Mouse (Mus musculus) neural tube, embryonic 13.5 days (tissue): Measurements from ENCODE around the gene Gmpr2. TPM values are rescaled to one million over a fixed set of nuclear protein-coding genes. Genes with fewer than 3 reads are reported as not detected.

Source experiments
- ATAC-seq: fragments of 200-750 bp; cut with Nextera tagmentation; 2 replicates; pipeline ENCODE4 v1.8.0; 2017; ENCODE audit warnings: low read depth, mild to moderate bottlenecking, moderate TSS enrichment, moderate library complexity
- H3K27ac ChIP-seq: fragments of 300-500 bp; sonication (generic); replicated peaks from 2 replicates; pipeline ENCODE4 v1.5.1; 2015; ENCODE audit warnings: moderate library complexity, mild to moderate bottlenecking, inconsistent platforms
- H3K27me3 ChIP-seq: fragments of 300-500 bp; sonication (generic); 2 replicates; pipeline ENCODE4 v1.6.1; 2015; ENCODE audit warnings: mild to moderate bottlenecking, inconsistent platforms
- H3K36me3 ChIP-seq: fragments of 300-500 bp; sonication (generic); 2 replicates; pipeline ENCODE4 v1.6.1; 2015; ENCODE audit warnings: mild to moderate bottlenecking, inconsistent platforms
- H3K4me1 ChIP-seq: fragments of 300-500 bp; sonication (generic); replicated peaks from 2 replicates; pipeline ENCODE4 v1.6.1; 2015; ENCODE audit warnings: inconsistent platforms
- H3K4me2 ChIP-seq: fragments of 300-500 bp; sonication (generic); 2 replicates; pipeline ENCODE4 v1.6.1; 2015; ENCODE audit warnings: inconsistent platforms, mild to moderate bottlenecking, moderate library complexity
- H3K4me3 ChIP-seq: fragments of 300-500 bp; sonication (generic); 2 replicates; pipeline ENCODE4 v1.5.1; 2015; ENCODE audit warnings: mild to moderate bottlenecking, inconsistent platforms
- H3K9ac ChIP-seq: fragments of 300-500 bp; sonication (generic); 2 replicates; pipeline ENCODE4 v1.6.1; 2015; ENCODE audit warnings: moderate library complexity, mild to moderate bottlenecking, inconsistent platforms
- H3K9me3 ChIP-seq: fragments of 300-500 bp; sonication (generic); 2 replicates; pipeline ENCODE4 v1.6.1; 2016; ENCODE audit warnings: inconsistent platforms
- WGBS: fragments of 180-500 bp; shearing (Covaris S2); methylation state at CpG from one replicate; pipeline ENCODE4 v1.1.7; 2015; 5-methylcytosine and 5-hydroxymethylcytosine counted together
- polyA plus RNA-seq: library from polyadenylated mRNA; unstranded; fragments of >200 nt; fragmentation: Nextera tagmentation; extraction: Ambion mirVana; gene quantifications from 2 replicates; pipeline ENCODE4 v1.2.1, GENCODE M21; 2015

Gmpr2 gene
- polyA plus RNA-seq = 51.1 and 55.0 TPM in 2 replicates

- Histone ChIP-seq H3K27ac (peak within 1 kb of the TSS; percentile 87), H3K4me1 (peaks cover 31% of the 10 kb centered on the region), H3K4me2 (peak within 1 kb of the TSS; percentile 77), H3K36me3 (peaks cover 30% of the 10 kb centered on the region), H3K9me3 (no peaks in the 10 kb centered on the region), H3K4me3 (peak within 1 kb of the TSS; percentile 72), H3K9ac (peak within 1 kb of the TSS; percentile 83), H3K27me3 (no peaks in the 10 kb centered on the region)
- ATAC-seq = peak; percentile 98
- 1% methylated on average over 38 of the region's 38 CpGs for WGBS
Measured at GRCm38 (mm10) chr14:55671833-55672740, at the start of gene Gmpr2, which contains the start of gene Nedd8. Gene Gmpr2, plus strand, starts transcription at chr14:55671941. Gene Nedd8, minus strand, starts transcription at chr14:55672124.

DNA sequence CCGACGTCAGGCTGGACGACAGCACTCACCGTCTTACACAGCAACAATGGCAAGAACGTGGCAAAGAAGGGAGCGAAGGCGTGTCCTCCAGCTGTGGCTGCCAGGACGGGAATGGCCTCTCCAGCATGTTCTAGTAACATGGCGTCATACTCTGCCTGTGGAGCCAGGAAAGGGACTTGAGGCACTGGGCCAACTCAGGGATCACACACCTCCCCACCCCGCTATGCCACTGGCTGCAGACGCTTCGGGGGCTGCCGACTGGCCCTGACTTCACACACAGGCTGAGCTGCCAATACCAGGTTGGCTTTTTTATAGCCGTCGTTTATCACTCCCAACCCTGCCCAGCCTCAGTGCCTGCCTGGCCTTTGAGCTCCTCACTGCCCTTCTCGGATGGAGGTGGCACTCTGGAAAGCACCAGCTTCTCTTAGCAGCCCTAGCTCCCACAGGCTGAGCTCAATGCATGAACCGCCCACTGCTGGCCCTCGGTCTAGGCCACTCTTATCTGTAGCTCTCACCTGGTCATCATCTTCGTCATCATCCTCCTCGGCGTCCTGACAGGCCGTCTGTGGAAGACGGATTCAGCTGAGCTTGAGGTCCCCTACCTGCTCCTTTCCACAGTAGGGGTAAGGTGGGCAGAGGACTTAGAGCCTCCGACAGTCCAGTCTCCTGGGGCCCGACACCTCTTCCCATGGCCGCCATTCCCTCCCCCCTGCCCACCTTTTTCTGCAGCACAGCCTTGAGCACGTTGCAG is 43.5 kb upstream of the Gmpr2 start:
- no peak overlapping the region for H3K27ac ChIP-seq
- no peak overlapping the region for H3K4me3 ChIP-seq
- peaks cover 99% of the 10 kb centered on the region for H3K36me3 ChIP-seq
- no peak overlapping the region for H3K4me2 ChIP-seq
- H3K9ac ChIP-seq = no peak overlapping the region
- WGBS = 81% methylated on average over 27 of the region's 27 CpGs
- H3K27me3 ChIP-seq = no peaks in the 10 kb centered on the region
- no peak for ATAC-seq
- H3K4me1 ChIP-seq = no peaks in the 10 kb centered on the region
- H3K9me3 ChIP-seq = no peaks in the 10 kb centered on the region

DNA sequence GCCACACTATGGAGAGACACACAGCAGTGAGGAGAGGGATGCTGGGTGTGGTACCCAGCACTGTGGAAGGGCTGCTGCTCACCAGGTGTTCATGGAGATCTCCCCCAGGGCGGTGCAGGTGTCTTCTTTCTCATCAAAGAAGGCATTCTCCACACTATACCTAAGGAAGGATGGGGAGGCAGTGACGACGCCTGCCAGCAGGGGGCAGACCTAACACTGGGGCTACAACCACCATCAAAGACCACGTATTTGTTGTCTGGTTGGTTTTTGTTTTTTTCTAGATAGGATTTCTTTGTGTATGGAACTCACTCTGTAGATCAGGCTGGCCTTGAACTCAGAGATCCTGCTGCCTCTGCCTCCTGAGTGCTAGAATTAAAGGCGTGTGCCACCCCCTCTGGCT is 42.4 kb upstream of the Gmpr2 start:
- ATAC-seq = no peak
- peaks cover 98% of the 10 kb centered on the region for H3K36me3 ChIP-seq
- H3K4me1 ChIP-seq = peaks cover 6% of the 10 kb centered on the region
- no peaks in the 10 kb centered on the region for H3K27me3 ChIP-seq
- H3K9me3 ChIP-seq = no peaks in the 10 kb centered on the region
- no peak overlapping the region for H3K9ac ChIP-seq
- no peak overlapping the region for H3K4me3 ChIP-seq
- H3K27ac ChIP-seq = no peak overlapping the region
- 57% methylated on average over 5 of the region's 5 CpGs for WGBS
- H3K4me2 ChIP-seq = no peak overlapping the region

- Histone ChIP-seq H3K4me2 (peak overlapping the region; percentile 95), H3K27me3 (no peaks in the 10 kb centered on the region), H3K9me3 (no peaks in the 10 kb centered on the region), H3K9ac (peak overlapping the region; percentile 83), H3K36me3 (peaks cover 79% of the 10 kb centered on the region), H3K4me1 (peaks cover 23% of the 10 kb centered on the region), H3K27ac (peak overlapping the region; percentile 85), H3K4me3 (peak overlapping the region; percentile 73)
- ATAC-seq = no peak; the same call in none of the 2 replicates
- WGBS = 4% methylated on average over 23 of the region's 23 CpGs
Measured at GRCm38 (mm10) chr14:55634874-55635522, 36.7 kb upstream of the Gmpr2 start.

DNA sequence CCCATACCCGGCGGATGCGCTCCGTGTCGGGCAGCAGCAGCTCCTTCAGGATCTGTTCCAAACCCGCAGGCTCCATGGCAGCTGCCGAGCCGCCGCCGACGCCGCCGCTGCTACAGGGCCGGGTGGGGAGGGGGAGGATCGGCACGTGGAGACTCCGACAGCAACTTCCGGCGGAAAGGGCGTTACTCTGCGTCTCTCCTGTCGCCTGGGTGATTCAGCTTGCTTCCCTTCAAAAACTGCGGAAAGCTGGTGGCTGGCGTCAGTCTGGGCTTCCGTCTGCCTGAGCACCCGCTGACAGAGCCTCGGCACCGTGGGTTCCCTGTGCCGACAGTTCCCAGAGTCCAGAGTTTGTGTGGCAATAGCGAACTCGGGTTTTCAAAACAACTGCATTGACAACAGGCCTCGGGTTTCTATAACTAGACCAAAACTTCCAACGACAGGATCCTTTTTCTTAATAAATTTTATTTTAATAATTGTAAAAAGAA is 36.2 kb upstream of the Gmpr2 start, which contains the start of gene Ipo4:
Gene Ipo4, minus strand, starts transcription at position 435 of the 485 bp plus-strand sequence.
- Histone ChIP-seq H3K4me3 (peak within 1 kb of the TSS; percentile 73), H3K9ac (peak within 1 kb of the TSS; percentile 83), H3K4me2 (peak within 1 kb of the TSS; percentile 95), H3K9me3 (no peaks in the 10 kb centered on the region), H3K36me3 (peaks cover 79% of the 10 kb centered on the region), H3K4me1 (peaks cover 23% of the 10 kb centered on the region), H3K27ac (peak within 1 kb of the TSS; percentile 85), H3K27me3 (no peaks in the 10 kb centered on the region)
- 1% methylated on average over 33 of the region's 33 CpGs for WGBS
- ATAC-seq = peak; percentile 92

GRCm38 (mm10) chr14:55637795-55638194 is 33.9 kb upstream of the Gmpr2 start, which contains the start of gene Gm49378:
Gene Gm49378, minus strand, starts transcription at chr14:55637895.
- WGBS = 92% methylated on average over 9 of the region's 9 CpGs
- H3K9me3 ChIP-seq = no peaks in the 10 kb centered on the region
- no peak within 1 kb of the TSS for H3K27ac ChIP-seq
- H3K4me1 ChIP-seq = peaks cover 33% of the 10 kb centered on the region
- H3K4me2 ChIP-seq = no peak within 1 kb of the TSS
- no peak within 1 kb of the TSS for H3K9ac ChIP-seq
- H3K27me3 ChIP-seq = no peaks in the 10 kb centered on the region
- H3K4me3 ChIP-seq = no peak within 1 kb of the TSS
- no peak for ATAC-seq
- peaks cover 68% of the 10 kb centered on the region for H3K36me3 ChIP-seq

DNA sequence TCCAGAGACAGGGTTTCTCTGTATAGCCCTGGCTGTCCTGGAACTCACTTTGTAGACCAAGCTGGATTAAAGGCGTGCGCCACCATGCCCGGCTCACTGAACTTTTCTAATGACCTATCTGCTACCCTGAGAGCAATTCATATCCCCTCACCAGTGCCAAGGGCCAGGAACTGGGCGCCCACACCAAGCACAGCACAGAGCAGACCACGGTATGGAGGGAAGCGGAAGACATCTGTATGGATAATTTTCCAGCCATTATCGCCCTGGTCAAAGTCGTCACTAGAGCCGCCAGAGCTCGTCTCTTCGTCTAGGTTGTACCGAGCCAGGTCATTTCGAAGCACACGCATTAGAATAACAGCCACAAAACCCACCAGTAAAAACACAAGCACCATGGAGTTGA is 30.9 kb upstream of the Gmpr2 start:
- Histone ChIP-seq H3K27ac (no peak overlapping the region), H3K4me2 (no peak overlapping the region), H3K4me1 (peaks cover 32% of the 10 kb centered on the region), H3K4me3 (no peak overlapping the region), H3K27me3 (no peaks in the 10 kb centered on the region), H3K9ac (no peak overlapping the region), H3K36me3 (peaks cover 54% of the 10 kb centered on the region), H3K9me3 (no peaks in the 10 kb centered on the region)
- WGBS = 97% methylated on average over 14 of the region's 14 CpGs
- ATAC-seq = no peak

- Histone ChIP-seq H3K36me3 (peaks cover 52% of the 10 kb centered on the region), H3K27ac (no peak overlapping the region), H3K4me3 (no peak overlapping the region), H3K4me1 (peaks cover 28% of the 10 kb centered on the region), H3K9me3 (no peaks in the 10 kb centered on the region), H3K27me3 (no peaks in the 10 kb centered on the region), H3K9ac (no peak overlapping the region), H3K4me2 (no peak overlapping the region)
- WGBS = 91% methylated on average over 13 of the region's 13 CpGs
- no peak for ATAC-seq
Measured at GRCm38 (mm10) chr14:55641291-55641690, 30.4 kb upstream of the Gmpr2 start.

DNA sequence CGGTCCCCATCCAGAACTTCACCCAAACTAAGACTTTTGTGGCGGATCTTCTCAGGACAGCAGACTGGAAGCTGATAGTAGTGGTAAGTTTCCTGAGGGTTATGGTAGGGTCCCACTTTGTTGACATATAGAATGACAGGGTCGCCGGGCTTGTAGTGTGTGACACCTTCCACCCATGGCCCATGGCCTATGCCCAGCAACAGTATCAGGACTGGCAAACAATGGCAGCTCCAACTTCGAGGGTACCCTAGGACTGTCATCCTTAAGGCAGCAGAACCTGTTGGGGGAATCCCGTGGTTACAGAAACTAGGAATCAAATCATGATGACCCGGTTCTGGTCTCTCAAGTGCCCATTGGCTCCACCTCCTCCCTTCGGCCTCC is 29.1 kb upstream of the Gmpr2 start:
- Histone ChIP-seq H3K4me3 (peak overlapping the region; percentile 97), H3K4me1 (peaks cover 26% of the 10 kb centered on the region), H3K27ac (peak overlapping the region; percentile 97), H3K4me2 (peak overlapping the region; percentile 78), H3K36me3 (peaks cover 38% of the 10 kb centered on the region), H3K9ac (peak overlapping the region; percentile 94), H3K9me3 (no peaks in the 10 kb centered on the region), H3K27me3 (no peaks in the 10 kb centered on the region)
- WGBS = 25% methylated on average over 8 of the region's 8 CpGs
- peak; percentile 26 for ATAC-seq

- Histone ChIP-seq H3K9ac (peak within 1 kb of the TSS; percentile 94), H3K4me2 (peak within 1 kb of the TSS; percentile 78), H3K4me3 (peak within 1 kb of the TSS; percentile 97), H3K4me1 (peaks cover 26% of the 10 kb centered on the region), H3K27ac (peak within 1 kb of the TSS; percentile 97), H3K27me3 (no peaks in the 10 kb centered on the region), H3K36me3 (peaks cover 32% of the 10 kb centered on the region), H3K9me3 (no peaks in the 10 kb centered on the region)
- WGBS = under 1% methylated on average over 89 of the region's 89 CpGs
- peak; percentile 88 for ATAC-seq
Measured at GRCm38 (mm10) chr14:55643060-55643907, 28.5 kb upstream of the Gmpr2 start, which contains the start of gene Tm9sf1. Gene Tm9sf1, minus strand, starts transcription at chr14:55643806.
